Mouse (Mus musculus) left cerebral cortex, postnatal 25 days (tissue): Measurements from ENCODE around the gene Zfp90. TPM values are rescaled to one million over a fixed set of nuclear protein-coding genes. Genes with fewer than 3 reads are reported as not detected.

Experiments used
- DNase-seq, 2 experiments: peaks; one replicate each; pipeline ENCODE4 v3.0.0; 2022; ENCODE audit warnings: low spot score in 2 of 2, mixed read lengths in 1 of 2
- intact Hi-C: fragments of 180-260 bp; cut with DNase I; formaldehyde crosslinking; loops from one replicate; pipeline ENCODE4 v1.15.1; 2025
- total RNA-seq, 2 experiments: library from RNA; stranded (reverse); gene quantifications; 2 replicates each; pipeline ENCODE4 v1.2.3; 2021

The Zfp90 gene
- 10 to 100 TPM in 1 of 2 experiments, 1 to 10 TPM in 1; 9.9 to 10.4 TPM for total RNA-seq

GRCm38 (mm10) chr8:106415182-106415971 is at the start of gene Zfp90:
Gene Zfp90, plus strand, starts transcription at chr8:106415327.
- peak; percentile 94 to 97 for DNase-seq
- intact Hi-C loops, result loop anchor here (10.0 kb wide), 1 partner anchor 469 kb away; no protein-coding TSS in a partner anchor

GRCm38 (mm10) chr8:106368501-106368900 is 46.6 kb upstream of the Zfp90 start:
- intact Hi-C loops, result no loop called here
- no peak for DNase-seq

GRCm38 (mm10) chr8:106369069-106369468 is 46.1 kb upstream of the Zfp90 start:
- intact Hi-C loops, result no loop called here
- DNase-seq, result no peak

- no peak for DNase-seq
- intact Hi-C loops, result no loop called here
Measured at GRCm38 (mm10) chr8:106375957-106376356, 39.2 kb upstream of the Zfp90 start.

- intact Hi-C loops, result no loop called here
- DNase-seq, result no peak
Measured at GRCm38 (mm10) chr8:106376862-106377261, 38.3 kb upstream of the Zfp90 start.

GRCm38 (mm10) chr8:106378501-106379048 is 36.6 kb upstream of the Zfp90 start:
- intact Hi-C loops, result no loop called here
- DNase-seq, result no peak

GRCm38 (mm10) chr8:106379357-106379756 is 35.8 kb upstream of the Zfp90 start:
- intact Hi-C loops, result no loop called here
- DNase-seq, result no peak

- intact Hi-C loops, result no loop called here
- no peak for DNase-seq
Measured at GRCm38 (mm10) chr8:106381026-106381425, 34.1 kb upstream of the Zfp90 start.

GRCm38 (mm10) chr8:106387801-106388415 is 27.2 kb upstream of the Zfp90 start:
- DNase-seq, result no peak
- intact Hi-C loops, result no loop called here

- intact Hi-C loops, result no loop called here
Measured at GRCm38 (mm10) chr8:106394493-106394892, 20.6 kb upstream of the Zfp90 start.

GRCm38 (mm10) chr8:106399694-106400093 is 15.4 kb upstream of the Zfp90 start:
- no peak for DNase-seq

More at GRCm38 (mm10) chr8:106394493-106394892, 20.6 kb upstream of the Zfp90 start:
- no peak for DNase-seq

GRCm38 (mm10) chr8:106400181-106400580 is 14.9 kb upstream of the Zfp90 start:
- intact Hi-C loops, result loop anchor here (5.0 to 10.0 kb wide), 3 partner anchors 128 to 265 kb away; partner anchors contain the start of genes Esrp2, Prmt7 and Slc7a6os

More at GRCm38 (mm10) chr8:106399694-106400093, 15.4 kb upstream of the Zfp90 start:
- intact Hi-C loops, result loop anchor here (5.0 to 10.0 kb wide), 3 partner anchors 127 to 265 kb away; partner anchors contain the start of genes Esrp2, Prmt7 and Slc7a6os

GRCm38 (mm10) chr8:106403246-106403933 is 11.7 kb upstream of the Zfp90 start:
- intact Hi-C loops, result loop anchor here (2.0 to 10.0 kb wide), 4 partner anchors 63 to 269 kb away; partner anchors contain the start of genes Esrp2, Prmt7 and Slc7a6os
- DNase-seq, result peak; percentile 70 to 73

More at GRCm38 (mm10) chr8:106400181-106400580, 14.9 kb upstream of the Zfp90 start:
- no peak for DNase-seq

GRCm38 (mm10) chr8:106404825-106405224 is 10.3 kb upstream of the Zfp90 start:
- intact Hi-C loops, result loop anchor here (5.0 to 10.0 kb wide), 3 partner anchors 133 to 270 kb away; partner anchors contain the start of genes Esrp2, Prmt7 and Slc7a6os
- DNase-seq, result no peak

- DNase-seq, result no peak
- intact Hi-C loops, result loop anchor here (10.0 kb wide), 1 partner anchor 271 kb away; the partner anchor contains the start of gene Esrp2
Measured at GRCm38 (mm10) chr8:106405810-106406209, 9.3 kb upstream of the Zfp90 start.

- peak in 1 of 2 experiments; percentile 12 for DNase-seq
- intact Hi-C loops, result loop anchor here (5.0 to 10.0 kb wide), 2 partner anchors 237 to 475 kb away; no protein-coding TSS in a partner anchor
Measured at GRCm38 (mm10) chr8:106410055-106410454, 5.1 kb upstream of the Zfp90 start.

- DNase-seq, result no peak
- intact Hi-C loops, result loop anchor here (5.0 to 10.0 kb wide), 2 partner anchors 237 to 474 kb away; no protein-coding TSS in a partner anchor
Measured at GRCm38 (mm10) chr8:106410564-106410963, 4.6 kb upstream of the Zfp90 start.

GRCm38 (mm10) chr8:106411783-106412451 is 3.2 kb upstream of the Zfp90 start:
- DNase-seq, result peak; percentile 60 to 73
- intact Hi-C loops, result loop anchor here (5.0 to 10.0 kb wide), 2 partner anchors 235 to 473 kb away; no protein-coding TSS in a partner anchor
